Mouse (Mus musculus) cerebellum, adult 11 months (tissue): Measurements from ENCODE around the gene Cel.

Experiments
- DNase-seq: peaks from one replicate; pipeline ENCODE4 v3.0.0; 2022

The Cel gene

DNA sequence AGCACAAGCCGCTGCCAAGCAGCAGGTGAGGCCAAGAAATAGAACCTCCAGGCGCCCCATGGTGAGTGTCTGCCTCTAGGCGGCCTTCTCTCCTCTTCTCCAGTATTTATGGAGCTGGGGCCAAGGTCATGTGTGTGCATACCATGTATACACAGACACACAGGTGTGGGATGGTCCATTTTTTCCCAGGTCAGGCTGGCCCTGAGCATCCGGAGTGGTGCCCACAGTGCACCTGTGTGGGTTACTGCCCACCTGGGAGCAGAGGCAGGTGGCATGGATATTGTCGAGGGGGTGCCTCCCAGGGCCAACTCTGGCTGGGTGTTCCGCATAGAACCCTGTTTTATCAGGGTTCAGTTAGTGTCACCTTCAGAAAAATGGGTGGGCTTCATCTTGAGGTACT, at the start of gene Cel:
Cel (minus strand) TSS at position 101 of the 400 bp plus-strand sequence.
- DNase-seq, result no peak

DNA sequence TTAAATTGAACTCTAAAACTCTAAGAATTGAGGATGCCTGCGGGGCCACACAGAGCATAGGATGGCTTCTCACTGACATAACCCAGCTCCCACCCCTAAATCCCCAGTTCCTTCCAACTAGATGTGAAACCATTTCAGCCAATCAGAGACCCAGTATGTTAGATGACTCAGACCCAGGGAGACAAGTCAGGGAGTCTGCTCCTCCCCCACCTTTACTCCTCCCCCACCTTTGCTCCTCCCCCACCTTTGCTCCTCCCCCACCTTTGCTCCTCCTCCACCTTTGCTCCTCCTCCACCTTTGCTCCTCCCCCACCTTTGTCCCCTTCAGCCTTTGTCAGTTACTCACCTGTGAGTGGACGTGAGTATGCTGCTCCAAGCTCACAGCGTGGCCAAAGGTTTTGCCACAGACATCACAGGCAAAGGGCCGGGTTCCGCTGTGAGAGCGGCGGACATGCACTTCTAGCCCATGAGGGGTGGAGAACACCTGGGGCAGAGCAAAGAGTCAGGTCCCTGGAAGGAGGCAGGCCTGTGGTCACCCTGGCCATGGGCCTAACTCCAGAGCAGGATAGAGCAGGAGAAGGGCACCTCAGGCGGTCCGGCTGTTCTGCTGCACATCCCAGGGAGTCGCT, 49.3 kb upstream of the Cel start:
- no peak for DNase-seq

DNA sequence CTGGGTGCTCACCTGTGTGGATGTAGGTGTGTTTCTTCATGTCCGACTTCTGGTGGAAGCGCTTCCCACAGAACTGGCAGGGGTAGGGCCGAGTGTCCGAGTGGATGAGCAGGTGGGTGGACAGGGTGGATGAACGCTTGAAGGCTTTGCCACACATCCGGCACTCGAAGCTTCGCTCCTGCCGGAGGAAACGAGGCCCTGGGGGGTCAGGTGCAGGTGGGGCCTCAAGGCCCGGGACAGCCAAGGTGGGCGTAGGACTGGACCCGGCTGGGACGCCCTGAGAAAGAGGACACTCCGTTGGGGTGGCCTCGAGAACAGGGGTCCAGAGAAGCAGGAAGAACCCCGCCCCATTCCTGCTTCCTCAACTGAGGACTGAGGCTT, 48.2 kb upstream of the Cel start:
- no peak for DNase-seq

DNA sequence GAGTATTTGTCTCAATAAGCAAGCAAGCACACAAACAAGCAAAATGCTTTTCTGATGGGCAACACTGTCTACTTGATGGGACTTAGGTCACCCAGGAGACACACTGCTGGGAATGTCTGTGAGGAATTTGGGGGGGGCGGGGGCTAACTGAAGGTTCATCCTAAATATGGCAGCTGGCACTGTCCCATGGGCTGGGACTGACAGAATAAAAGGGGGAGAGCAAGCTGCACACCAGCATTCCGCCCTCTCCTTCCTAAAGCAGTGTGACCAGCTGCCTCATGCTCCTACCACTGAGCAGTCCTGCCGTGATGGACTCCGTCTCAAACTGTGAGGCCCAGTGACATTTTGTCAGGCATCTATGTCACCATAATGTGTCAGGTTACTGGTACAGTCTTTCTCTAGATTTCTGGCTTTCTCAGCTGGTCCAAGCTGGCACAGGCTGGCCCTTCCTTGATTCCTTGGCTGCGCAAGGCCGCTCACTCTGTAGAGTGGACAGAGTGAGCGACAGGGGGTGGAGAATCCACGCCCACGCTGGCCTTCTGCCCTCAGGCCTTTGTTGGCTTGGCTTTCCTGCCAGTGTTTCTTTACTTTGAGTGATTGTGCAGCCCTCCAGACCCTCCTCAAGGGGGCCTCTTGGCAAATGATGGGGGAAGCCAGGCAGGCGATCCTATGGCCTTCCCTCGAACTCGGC, 47.7 kb upstream of the Cel start:
- DNase-seq, result no peak

DNA sequence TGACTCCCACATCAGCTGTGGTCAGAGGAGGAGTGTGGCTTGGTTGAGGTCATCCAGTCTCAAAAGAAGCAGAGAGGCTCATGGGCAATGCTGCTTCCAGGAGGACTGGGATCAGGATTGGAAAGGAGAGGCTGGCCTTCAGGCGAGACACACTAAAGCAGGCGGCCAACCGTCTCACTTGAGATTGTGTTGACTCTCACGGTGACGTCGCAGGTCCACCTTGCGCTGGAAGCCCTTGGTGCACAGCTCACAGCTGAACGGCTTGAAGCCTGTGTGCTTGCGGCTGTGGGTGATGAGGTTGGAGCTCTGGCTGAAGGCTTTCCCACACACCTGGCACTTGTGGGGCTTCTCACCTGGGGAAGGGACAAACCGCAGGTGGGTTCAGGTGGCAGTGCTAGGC, 46.6 kb upstream of the Cel start:
- DNase-seq, result no peak

DNA sequence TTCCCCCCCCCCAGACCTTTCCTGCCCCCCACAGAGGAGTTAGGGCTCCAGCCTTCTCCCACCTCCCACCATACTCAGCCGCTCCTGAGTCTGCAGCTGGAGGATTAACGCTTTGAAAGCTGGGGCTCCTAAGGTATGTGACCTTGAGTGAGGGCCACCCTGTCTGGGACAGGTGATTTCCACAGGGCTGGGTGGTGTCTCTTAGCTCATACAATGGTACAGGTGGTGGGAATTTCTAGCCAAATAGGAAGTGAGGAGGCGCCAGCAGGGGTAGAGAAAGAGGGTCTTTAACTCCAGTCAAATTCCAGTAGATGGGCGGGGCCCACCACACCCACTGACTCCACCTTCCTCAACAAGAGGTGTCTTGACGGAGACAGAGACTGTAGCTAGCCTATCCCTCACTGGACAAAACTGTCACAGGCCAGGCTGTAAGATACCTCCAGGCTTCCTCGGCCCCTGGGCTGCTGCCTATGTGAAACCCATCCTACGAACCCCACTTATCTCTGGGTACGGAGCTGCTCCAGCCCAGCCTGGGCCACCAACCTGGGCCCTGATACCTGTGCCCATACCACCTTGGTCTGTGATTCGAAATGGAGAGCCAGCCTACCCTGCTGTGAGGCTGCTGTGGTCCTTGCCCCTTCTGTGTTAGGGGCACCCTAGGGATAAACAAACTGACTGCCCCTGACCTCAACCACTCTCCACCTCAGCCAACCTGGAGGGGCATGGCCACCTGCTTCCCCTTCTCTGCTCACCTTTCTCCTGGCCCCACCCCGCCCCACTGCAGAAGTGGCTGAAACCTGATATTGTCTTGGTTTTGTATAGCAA, 44.4 kb upstream of the Cel start:
- no peak for DNase-seq

DNA sequence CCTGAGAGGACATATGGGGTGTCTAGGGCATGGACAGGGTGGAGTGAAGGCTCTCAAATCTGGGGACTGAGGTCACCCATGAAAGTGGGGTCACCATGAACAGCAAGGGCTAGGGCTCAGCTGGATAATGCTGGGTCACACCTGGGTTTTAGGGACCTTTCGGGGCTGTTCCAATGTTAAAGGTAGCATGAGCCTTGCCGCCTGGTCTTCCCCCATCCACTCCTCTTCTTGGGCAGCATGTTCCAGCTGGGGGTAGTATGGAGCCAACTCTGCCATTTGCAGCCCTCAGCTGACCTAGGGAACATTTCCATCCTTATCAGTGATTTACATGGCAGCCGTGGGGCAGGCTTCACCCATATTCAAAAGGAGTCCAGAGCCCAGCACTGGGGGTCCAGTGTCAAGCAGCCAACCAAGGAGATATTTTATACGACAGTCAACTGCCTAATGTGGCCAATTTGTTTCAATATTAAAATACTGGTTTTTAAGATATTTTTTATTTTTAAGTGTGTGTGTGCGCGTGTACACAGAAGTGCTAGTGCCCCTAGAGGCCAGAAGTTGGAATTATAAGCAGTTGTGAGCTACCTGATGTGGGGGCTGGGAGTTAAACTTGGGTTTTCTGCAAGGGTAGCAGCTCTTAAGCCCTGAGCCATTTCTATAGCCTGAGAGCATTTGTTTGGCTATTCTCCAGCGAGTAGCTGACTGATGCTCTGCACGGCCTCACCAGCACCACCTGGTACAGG, 43.6 kb upstream of the Cel start:
- no peak for DNase-seq

DNA sequence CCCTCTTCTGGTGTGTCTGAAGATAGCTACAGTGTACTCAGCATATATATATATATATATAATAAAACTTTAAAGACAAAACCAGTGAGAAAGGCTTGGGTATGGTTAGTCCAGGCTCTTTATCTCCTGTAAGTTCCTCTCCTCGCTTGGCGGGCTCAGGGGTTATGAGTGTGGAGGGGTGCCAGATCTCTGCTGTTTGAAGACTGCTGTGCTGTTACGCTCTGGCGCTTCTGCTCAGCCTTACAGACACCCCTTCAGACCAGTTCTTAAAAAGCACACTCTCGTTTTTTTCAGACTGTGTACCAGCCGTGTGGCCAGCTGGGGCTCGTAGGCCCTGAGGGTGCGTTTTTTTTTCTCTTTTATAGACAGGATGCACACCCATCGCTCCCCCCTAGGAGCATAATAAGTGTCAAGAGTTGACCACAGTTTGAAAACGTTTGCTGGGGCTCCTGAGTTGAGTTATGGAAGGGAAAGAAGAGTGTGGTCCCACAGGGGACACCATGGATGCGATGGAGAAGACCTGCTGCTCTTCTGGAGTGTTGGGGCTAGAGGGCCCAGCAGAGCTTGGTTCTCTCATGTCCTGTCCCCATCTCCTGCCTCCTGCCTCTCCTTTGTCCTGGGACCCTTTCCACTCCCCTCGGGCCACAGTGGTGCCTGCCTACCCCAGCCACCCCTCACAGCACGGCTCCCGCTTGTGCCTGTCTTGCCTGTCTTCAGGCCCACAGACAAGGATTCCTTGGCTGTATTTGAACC, 42.8 kb upstream of the Cel start:
- no peak for DNase-seq

DNA sequence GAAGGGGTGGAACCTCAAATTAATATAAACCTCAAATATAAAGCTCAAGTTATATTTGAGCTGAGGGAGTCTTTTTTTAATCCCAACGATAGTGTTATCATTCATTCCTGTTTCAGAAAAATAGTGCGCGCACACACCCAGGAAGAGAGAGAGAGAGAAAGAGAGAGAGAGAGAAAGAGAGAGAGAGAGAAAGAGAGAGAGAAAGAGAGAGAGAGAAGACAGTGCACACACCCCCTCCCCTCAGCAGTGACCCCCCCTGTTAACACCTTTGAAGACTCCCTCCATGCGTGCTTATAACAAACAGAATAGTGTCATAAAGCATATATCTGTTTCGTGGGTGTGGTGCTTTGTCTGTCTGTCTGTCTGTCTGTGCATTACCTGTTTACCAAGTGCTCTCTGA, 40.3 kb upstream of the Cel start:
- DNase-seq, result no peak

DNA sequence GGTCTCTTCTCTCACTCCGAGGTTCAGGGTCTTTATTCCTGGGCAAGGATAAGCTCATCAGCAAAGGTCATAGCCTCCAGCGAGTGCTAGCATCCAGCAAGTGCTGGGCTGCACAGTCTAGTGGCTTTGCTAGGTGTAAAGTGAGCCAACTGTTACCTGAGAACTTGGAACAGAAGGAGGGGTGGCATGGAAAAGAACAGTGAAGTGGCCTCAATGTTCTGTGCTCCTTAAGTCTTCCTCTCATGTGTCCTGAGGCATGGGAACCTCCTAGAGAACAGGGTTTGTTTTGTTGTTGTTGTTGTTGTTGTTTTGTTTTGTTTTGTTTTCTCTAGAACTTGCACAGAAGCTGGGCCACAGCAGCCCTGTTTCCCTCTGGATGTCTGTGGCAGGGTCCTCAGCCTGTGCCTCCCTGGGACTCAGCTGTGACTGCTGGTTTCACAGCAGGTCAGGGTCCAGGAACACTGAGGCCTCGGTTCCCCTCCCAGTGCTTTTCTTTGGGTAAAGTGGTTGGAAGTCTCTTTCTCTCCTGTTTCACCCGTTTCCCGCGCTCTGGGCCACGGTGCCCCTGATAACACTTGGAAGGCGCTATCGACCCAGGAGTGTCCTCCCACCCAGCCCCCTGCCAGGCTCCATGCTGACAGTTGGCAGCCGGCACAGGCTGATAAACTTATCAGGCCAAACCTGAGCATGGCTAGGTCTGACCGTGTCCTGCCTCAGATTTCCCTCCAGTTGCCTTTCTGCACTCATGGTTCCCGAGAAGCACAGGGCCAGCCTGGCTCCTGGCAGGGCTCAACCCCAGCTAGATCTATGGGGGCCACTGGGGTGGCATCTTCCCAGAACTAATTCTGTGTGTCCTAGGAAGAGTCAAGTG, 38.8 kb upstream of the Cel start:
- DNase-seq, result no peak

DNA sequence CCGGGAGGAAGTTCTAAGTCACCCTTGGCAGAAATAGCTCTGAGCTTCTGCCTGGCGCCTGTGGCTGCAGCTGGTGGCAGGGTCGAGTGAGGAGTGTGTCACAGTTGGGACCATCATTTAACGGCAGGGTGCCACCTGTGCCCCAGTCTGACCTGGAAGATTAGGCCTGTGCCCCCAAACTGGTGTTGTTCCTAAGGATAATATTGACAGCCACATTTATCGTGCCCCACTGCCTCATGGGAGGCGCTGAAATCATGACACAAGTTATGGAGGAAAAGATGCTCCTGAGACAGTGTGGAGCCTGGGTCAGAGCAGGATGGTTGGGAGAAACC, 36.3 kb upstream of the Cel start:
- no peak for DNase-seq

DNA sequence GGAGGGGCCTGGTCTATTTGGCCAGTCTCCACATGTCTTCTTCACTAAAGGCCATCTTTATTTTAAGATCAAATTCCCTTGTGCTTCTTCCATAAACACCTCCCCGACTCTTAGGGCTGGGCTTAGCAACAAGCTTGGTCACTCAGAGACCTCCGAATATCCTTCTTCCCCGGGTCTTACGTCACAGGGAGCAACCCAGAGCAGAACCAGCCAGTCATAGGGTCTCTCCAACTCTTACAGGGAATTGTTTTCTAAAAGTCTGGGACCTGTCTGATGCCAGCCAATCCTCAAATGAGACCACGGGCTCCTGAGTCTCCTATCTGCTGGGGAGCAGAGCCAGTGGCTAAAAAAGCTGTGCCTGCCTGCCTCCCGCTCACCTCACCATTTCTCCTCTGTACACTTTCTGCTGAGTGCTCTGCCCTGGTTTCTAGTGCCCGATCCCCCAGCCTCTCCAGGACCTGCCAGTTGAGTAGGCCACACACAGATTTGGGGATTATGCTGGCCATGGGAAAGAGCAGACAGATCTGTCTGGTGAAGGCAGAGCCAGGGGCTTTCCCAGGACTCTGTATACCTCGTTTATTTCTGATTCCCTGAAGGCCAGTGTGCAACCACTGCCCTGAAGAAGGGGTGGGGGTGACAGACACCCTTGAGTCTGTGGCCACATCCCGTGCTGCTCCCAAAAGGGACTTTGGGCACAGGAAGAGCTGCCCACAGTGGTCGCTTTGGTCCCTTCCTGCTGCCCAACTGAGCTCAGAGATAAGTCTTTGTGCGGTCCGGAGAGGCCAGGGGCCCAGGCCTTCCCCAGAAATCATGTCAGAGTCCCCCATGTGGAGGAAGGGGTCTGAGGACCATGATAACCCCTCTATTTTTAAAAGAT, 35.7 kb upstream of the Cel start:
- no peak for DNase-seq

DNA sequence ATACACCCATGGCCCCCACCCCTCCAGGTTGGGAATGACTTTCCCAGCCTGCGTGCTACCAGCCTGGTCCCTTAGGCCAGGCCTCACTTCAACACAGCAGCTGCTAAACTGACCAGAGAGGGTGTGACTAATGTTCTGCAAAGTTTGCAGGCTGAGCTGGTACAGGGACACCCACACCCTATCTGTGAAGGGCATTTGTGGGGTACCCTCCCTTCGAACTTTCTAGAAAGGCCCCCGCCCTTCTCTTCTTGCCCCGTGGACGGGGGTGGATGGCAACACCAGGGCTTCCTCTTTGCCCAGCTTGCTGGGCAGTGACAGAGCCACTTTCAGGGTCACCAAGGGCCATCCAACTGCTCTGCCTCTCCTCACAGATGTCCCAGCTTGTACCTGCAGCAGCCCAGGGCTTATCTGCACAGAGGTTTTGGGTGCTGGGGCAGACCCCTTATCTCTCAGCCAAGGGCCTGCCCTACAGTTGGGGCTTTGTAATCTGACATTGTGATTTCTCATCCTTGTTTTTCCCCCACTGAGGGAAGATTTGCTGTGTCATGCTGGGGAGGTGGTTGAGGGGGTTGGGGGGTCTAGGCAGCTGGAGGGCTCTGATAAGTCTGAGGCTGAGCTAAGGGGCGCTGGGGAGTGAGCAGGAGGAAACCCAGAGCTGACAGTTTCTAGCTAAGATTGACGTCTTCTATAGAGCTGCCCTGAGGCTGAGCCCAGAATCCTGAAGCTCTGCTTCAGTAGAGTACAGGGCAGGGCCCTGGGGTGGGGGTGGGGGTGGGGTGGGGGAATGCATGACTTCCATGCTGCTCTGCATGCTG, 34.7 kb upstream of the Cel start:
- DNase-seq, result no peak

DNA sequence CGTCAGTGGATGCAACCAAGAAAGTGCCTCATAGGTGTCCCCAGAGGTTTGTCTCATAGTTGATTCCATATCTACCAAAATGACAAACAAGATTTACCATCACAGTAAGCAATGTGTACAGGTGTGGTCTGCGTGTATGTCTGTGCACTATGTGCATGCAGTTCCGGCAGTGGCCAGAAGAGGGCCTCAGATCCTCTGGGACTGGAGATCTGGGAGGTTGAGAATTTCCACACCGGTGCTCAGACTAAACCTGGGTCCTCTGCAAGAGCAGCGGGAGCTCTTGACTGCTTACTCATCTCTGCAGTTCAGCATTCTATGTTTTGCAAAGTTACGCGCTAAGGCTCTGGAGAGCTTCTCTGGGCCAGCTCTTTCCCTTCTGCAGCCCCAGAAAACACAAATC, 33.8 kb upstream of the Cel start:
- no peak for DNase-seq

DNA sequence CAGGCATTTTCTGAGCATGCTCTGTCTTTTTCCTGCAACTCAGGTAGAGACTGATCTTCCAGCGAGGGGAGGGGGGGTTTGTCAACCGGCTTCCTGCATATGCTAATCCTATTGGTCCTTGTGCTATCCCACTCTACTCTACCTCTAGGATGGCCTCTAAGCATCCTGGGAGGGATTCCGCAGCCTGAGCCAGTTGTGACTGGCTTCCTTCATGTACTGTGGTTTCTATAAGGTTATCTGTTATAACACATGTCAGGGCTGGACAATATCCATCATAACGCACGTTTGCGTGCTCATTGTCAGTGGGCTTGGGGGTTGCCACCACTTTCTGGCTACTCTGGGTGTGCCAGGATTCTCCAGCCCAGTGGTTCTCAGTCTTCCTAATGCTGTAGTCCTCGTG, 32.8 kb upstream of the Cel start:
- DNase-seq, result no peak

DNA sequence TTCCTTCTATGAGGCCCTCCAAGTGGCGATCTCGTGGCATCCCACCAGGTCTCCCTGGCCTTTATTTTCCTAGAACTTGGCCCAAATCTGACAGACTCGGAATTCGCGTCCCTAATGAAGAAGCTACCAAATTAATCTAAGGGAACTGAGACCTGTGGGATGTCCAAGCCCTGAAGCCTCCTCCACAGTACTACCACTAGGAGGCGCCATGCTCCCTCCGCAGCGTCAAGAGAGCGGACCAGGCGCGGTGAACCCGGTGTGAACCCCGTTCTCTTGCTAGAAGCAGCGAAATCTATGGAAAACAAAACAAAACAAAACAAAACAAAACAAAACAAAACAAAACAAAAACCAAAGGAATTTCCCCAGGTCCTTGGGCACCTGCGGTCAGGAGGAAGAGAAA, 29.6 kb upstream of the Cel start:
- DNase-seq, result peak; percentile 37

DNA sequence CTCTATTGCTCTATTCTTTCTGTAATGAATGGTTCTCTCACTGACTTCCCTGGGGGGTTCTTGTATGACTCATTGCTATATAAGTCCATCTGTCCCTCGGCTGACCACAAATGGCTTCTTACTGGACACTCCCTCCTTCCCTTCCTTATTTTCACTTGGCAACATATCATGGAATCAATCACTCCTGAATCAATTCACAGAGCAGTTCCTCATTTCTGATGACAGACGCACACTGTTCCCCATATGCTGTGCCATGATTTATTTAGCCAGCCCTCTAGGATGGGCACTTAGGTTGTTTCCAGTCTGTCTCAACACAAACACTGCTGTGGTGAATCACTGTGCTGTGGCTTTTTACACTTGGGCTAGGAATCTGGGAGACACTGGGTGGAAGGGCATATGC, 28.3 kb upstream of the Cel start:
- no peak for DNase-seq

DNA sequence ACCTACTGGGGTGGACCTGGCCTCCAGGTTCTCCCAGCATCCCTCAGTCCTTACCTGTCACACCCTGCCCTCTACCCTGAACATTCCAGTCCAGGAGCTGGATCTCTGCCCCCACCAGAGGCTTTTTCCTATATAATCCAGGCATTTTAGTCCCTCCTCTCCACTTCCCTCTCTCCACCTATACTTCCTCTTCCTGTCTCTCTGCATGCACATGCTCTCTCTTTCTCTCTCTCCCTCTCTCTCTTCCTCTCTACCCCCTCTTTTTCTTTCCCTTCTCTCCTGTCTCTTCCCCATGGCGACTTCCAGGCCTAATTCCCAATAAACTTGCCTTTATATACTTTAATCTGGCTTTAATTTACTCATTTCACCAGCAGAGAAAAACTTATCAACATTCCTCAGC, 25.4 kb upstream of the Cel start:
- DNase-seq, result no peak

DNA sequence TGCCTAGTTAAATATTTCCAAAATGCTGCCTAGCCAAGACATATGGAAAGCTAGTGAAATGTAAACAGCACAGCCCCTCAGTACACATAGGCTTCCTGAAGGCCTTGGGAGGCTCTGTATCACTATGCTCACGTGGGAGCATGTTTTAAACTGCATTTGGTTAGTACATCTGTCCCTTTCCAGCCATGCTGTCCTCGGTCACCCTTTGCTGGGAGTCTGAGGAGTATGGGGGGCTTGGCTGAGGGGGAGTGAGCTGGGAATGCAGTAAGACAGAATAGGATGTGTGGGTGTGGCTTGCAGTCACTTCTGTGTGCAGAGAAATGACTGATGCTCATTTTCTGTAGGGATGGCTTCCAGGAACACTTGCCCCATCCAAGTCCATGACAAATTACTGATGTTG, 22.5 kb upstream of the Cel start:
- DNase-seq, result no peak

DNA sequence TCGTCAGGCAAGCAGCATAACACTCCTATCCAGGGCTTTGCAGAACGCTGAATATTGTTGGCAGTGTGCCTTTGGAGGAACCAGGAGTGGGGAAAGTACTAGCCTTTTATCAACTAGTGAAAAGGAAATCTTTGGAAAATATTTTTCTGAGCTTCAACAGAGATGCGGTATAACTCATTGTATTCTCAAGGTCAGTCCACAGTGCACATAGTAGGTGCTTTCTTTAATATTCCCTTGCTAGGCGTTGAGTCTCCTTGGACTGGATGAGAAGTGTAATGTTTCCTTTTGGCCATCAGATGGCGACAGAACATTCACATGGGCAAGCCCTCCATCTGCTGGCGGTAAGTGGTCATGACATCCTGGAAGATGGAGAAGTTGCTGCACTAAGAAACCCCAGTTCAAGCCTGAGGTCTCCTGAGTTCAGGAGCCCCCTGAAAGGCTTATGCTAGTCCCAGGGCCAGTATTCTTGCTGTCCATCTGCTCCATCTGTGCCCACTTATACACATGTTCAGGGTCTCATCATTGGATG, 21.9 kb upstream of the Cel start:
- DNase-seq, result peak; percentile 73
